Mouse (Mus musculus): ENCODE measurements around the gene Fam32a. TPM values are rescaled to one million over a fixed set of nuclear protein-coding genes. Genes with fewer than 3 reads are reported as not detected.

Fam32a gene
- total and polyA plus RNA-seq, 3 experiments = 33.1 to 43.0 (median 34.6) TPM

GRCm38 (mm10) chr8:72273807-72274206, 54.3 kb downstream of the Fam32a start:
- TF ChIP-seq POLR2A (IDR thresholded peaks at IDR 0.05; ENCODE audit: low read depth, low read length) = no peak
- peak; percentile 69 for TF ChIP-seq ETS1 (conservative IDR thresholded peaks at IDR 0.05; ENCODE audit: low read depth, low read length)
- no peak; the same call in 1 of the 2 replicates for TF ChIP-seq MAZ (IDR thresholded peaks at IDR 0.05; ENCODE audit: low read depth, low read length)
- no peak for TF ChIP-seq CHD1 (IDR thresholded peaks at IDR 0.05; ENCODE audit: low read depth, low read length)
- peak; percentile 78; the same call in 1 of the 2 replicates for TF ChIP-seq MEF2A (IDR thresholded peaks at IDR 0.05; ENCODE audit: borderline replicate concordance, low read depth, low read length)
- no peak for TF ChIP-seq NELFE (IDR thresholded peaks at IDR 0.05; ENCODE audit: low read depth, low read length)
- TF ChIP-seq MYC (IDR thresholded peaks at IDR 0.05; ENCODE audit: low read depth, low read length) = no peak
- no peak for TF ChIP-seq ZKSCAN1 (IDR thresholded peaks at IDR 0.05; ENCODE audit: borderline replicate concordance, low read depth, low read length)
- peak; percentile 84 for TF ChIP-seq EP300 (IDR thresholded peaks at IDR 0.05; ENCODE audit: low read length)
- TF ChIP-seq SMC3 (IDR thresholded peaks at IDR 0.05; ENCODE audit: low read depth, low read length) = peak; percentile 1; the same call in 1 of the 2 replicates
- no peak for TF ChIP-seq ZMIZ1 (IDR thresholded peaks at IDR 0.05; ENCODE audit: low read depth, low read length)
- TF ChIP-seq GABPA (IDR thresholded peaks at IDR 0.05; ENCODE audit: insufficient replicate concordance, low read depth, low read length) = no peak
- no peak for TF ChIP-seq JUND (conservative IDR thresholded peaks at IDR 0.05; ENCODE audit: low read depth, low read length)
- TF ChIP-seq PAX5 (IDR thresholded peaks at IDR 0.05; ENCODE audit: low read length) = no peak
- TF ChIP-seq HCFC1 (IDR thresholded peaks at IDR 0.05; ENCODE audit: low read depth, low read length) = no peak
- TF ChIP-seq TCF12 (IDR thresholded peaks at IDR 0.05; ENCODE audit: low read depth, low read length) = peak; percentile 88
- peak; percentile 44; the same call in 1 of the 2 replicates for TF ChIP-seq RCOR1 (conservative IDR thresholded peaks at IDR 0.05; ENCODE audit: low read depth, low read length)
- TF ChIP-seq BHLHE40 (IDR thresholded peaks at IDR 0.05; ENCODE audit: low read depth, low read length) = peak; percentile 40; the same call in 1 of the 2 replicates
- no peak for TF ChIP-seq ZC3H11A (IDR thresholded peaks at IDR 0.05; ENCODE audit: low read depth, low read length)
- TF ChIP-seq IRF4 (IDR thresholded peaks at IDR 0.05; ENCODE audit: low read depth, low read length) = peak; percentile 75
- TF ChIP-seq CHD2 (IDR thresholded peaks at IDR 0.05; ENCODE audit: low read length) = no peak; the same call in 1 of the 2 replicates
- no peak for TF ChIP-seq USF2 (conservative IDR thresholded peaks at IDR 0.05; ENCODE audit: low read depth, low read length)
- peak; percentile 0; the same call in 1 of the 2 replicates for TF ChIP-seq RAD21 (IDR thresholded peaks at IDR 0.05; ENCODE audit: low read depth, low read length)
- TF ChIP-seq CTCF (conservative IDR thresholded peaks at IDR 0.05 in 1 of 2, IDR thresholded peaks at IDR 0.05 in 1 of 2; ENCODE audit: low read depth in 2 of 2, low read length in 2 of 2) = 0 out of 4 replicates have a peak, but pooled peaks of 1 of the 2 experiments have one; percentile 6
- peak; percentile 40 for TF ChIP-seq ELF1 (IDR thresholded peaks at IDR 0.05; ENCODE audit: low read depth, low read length)
- 0 out of 2 replicates have a peak, but pooled peaks have one; percentile 8 for TF ChIP-seq ZNF384 (IDR thresholded peaks at IDR 0.05; ENCODE audit: low read depth, low read length)
- TF ChIP-seq TBP (conservative IDR thresholded peaks at IDR 0.05; ENCODE audit: low read depth, low read length) = no peak
- no peak for TF ChIP-seq E2F4 (IDR thresholded peaks at IDR 0.05; ENCODE audit: insufficient replicate concordance, low read depth, low read length)
- TF ChIP-seq POLR2AphosphoS2 (IDR thresholded peaks at IDR 0.05; ENCODE audit: low read depth, low read length) = no peak
- no peak for TF ChIP-seq KAT2A (IDR thresholded peaks at IDR 0.05; ENCODE audit: insufficient replicate concordance, low read length)
- TF ChIP-seq USF1 (IDR thresholded peaks at IDR 0.05; ENCODE audit: low read depth, low read length) = no peak
- no peak for TF ChIP-seq MAX (IDR thresholded peaks at IDR 0.05; ENCODE audit: low read length)
- peak; percentile 9; the same call in 1 of the 2 replicates for TF ChIP-seq MAFK (IDR thresholded peaks at IDR 0.05; ENCODE audit: insufficient replicate concordance, low read length)
- TF ChIP-seq MXI1 (IDR thresholded peaks at IDR 0.05; ENCODE audit: low read depth, low read length) = peak; percentile 52; the same call in 1 of the 2 replicates
- TF ChIP-seq UBTF (IDR thresholded peaks at IDR 0.05; ENCODE audit: low read depth, low read length) = no peak
- 0 out of 2 replicates have a peak, but pooled peaks have one; percentile 14 for TF ChIP-seq JUN (IDR thresholded peaks at IDR 0.05; ENCODE audit: insufficient read depth, low read depth, low read length)
- TF ChIP-seq NRF1 (IDR thresholded peaks at IDR 0.05; ENCODE audit: low read depth, low read length) = no peak
- TF ChIP-seq SIN3A (IDR thresholded peaks at IDR 0.05; ENCODE audit: low read length) = peak; percentile 62
- H3K27me3 ChIP-seq (replicated peaks) = no peaks in the 10 kb centered on the region
- H3K36me3 ChIP-seq (replicated peaks in 1 of 2; ENCODE audit: control insufficient read depth in 1 of 2, insufficient read depth in 1 of 2, low read length in 1 of 2) = no peaks in the 10 kb centered on the region
- in situ Hi-C loops (cut with MboI; ENCODE audit: low pct_ligation_motif_present, low pct_unique_long_range_greater_than_20kb, low sequenced_read_pairs) = no loop called here
- H3K4me2 ChIP-seq (ENCODE audit: insufficient read depth, low read depth, poor library complexity, severe bottlenecking) = peak overlapping the region; percentile 57
- H3K9me3 ChIP-seq (replicated peaks; ENCODE audit: low read length) = peaks cover 2% of the 10 kb centered on the region
- H3K9ac ChIP-seq (ENCODE audit: insufficient read depth, low read depth) = no peak overlapping the region
- dilution Hi-C loops (cut with MboI; ENCODE audit: extremely low pct_ligation_motif_present, extremely low pct_unique_long_range_greater_than_20kb, low sequenced_read_pairs) = no loop called here
- H3K4me1 ChIP-seq (ENCODE audit: control insufficient read depth in 1 of 2, insufficient read depth in 2 of 2) = peaks cover 21 to 85% of the 10 kb centered on the region in 2 experiments
- H3K4me3 ChIP-seq (replicated peaks in 1 of 3; ENCODE audit: low read depth in 2 of 3, low read length in 2 of 3, poor library complexity in 1 of 3) = no peak overlapping the region
- H3K79me2 ChIP-seq (replicated peaks; ENCODE audit: control insufficient read depth, extremely low read depth, insufficient read depth, poor library complexity, severe bottlenecking) = no peaks in the 10 kb centered on the region
- DNase-seq (ENCODE audit: extremely low read depth) = peak; percentile 87
- H3K27ac ChIP-seq (ENCODE audit: insufficient read depth, low read depth) = no peak overlapping the region

All from CH12.LX (cell line).